Mouse (Mus musculus) kidney, postnatal 36 days (tissue): ENCODE measurements around the gene Grb2.

ENCODE experiments used
- DNase-seq, 2 experiments: peaks; one replicate each; pipeline ENCODE4 v3.0.0; 2021 to 2022; ENCODE audit warnings: mixed read lengths in 2 of 2

Gene Grb2

DNA sequence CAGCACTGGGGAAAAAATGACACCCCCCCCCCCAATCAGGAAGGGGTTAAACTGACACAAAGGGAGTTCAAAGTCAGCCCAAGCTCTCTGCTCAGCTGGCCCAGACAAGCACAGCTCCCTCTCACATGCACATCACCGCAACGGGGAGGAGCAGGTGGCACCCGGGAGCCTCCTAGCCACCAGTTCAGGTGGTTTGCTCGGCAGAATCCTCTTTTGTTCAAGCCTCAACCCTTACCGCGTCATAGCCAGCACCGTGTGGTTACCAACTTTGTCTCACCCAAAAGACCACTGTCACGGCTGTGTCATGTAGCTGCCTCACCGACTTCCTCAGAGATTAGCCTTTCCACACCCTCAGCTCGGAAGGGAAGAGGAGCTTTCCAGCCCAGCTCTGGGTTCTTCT is 65.1 kb downstream of the Grb2 start:
- DNase-seq, result no peak

DNA sequence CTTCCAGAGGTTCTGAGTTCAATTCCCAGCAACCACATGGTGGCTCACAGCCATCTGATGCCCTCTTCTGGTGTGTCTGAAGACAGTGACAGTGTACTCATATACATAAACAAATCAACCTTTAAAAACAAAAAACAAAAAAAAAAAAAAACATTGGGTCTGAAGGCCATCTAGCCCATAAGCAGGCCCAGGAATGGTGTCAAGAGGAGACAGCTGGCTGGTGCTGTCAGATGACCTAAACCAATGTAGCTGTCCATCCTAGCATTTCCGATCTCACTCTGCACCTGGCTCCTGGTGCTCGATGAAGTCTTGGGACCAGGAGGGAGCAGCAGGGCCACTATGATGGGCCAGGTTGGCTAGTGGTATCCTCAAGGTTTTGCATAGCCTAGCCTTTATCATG is 65.7 kb downstream of the Grb2 start:
- DNase-seq, result no peak

DNA sequence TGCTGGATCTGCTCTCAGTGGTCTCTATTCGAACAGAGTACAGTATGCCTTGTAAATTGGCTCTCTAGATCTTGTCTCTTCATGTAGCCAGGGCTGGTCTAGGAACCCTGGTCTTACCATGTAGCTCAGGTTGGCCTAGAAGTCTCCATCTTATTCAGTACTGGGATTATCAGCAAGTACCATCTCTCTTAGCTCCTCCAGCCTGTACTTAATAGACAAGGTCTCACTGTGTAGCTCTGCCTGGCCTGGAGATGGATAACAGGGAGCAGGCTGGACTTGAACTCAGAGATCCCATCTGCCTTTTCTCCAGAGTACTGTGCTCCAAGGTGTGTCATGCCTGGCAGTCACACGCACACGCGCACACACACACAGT is 66.7 kb downstream of the Grb2 start:
- no peak for DNase-seq

DNA sequence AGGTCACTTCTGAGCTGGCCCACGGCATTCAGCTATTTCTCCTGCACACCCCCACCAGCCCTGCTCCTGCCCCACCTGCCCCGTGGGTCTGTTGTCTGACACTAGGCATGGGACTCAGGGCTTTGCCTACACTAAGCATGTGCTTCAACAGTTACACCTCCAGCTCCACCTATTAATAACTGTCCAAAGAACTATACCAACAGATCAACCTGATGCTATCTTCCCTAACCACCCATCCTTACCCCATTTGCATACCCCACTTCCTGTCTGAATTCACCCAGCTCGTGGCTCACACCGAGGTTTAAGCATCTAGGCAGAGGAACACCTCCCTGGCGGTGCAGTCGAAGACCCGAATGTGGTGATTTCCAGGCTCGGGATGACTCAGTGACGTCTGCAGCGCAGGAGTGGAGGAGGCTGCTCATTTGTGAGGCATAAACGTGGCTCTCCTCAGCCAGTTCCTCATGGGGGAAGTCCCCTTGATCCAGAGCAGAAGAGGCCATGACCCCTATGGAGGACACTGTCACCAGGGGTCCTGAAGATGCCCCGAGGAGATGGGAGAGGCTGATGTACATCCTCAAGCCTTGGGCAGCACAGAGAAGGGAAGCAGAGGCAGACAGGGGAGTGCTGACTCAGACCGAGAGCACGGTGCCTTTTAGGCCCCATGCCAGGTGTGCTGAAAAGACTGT is 67.3 kb downstream of the Grb2 start:
- no peak for DNase-seq

DNA sequence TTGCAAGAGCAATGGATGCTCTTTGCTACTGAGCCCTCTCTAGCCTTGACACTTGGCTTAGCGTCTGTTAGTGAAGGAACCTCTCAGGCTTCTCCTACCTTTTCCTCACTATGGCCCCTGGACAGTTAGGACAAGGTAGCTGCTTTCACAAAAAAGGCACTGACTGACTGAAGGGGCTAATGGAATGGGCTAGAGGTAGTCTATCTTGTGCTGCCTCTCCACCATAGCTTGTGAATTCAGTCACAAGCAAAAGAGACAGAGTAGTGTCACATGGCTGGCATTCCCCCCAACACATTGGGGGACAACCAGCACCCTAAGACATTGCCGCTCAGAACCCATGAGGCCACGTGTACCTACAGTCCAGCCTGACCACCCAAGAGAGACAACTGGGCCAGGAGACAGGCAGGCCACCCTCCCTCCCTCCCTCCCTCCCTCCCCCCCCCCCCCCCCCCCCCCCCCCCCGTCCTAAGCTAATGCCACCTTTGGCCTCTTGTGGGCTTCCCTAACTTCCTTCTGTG is 68.0 kb downstream of the Grb2 start:
- DNase-seq, result no peak

DNA sequence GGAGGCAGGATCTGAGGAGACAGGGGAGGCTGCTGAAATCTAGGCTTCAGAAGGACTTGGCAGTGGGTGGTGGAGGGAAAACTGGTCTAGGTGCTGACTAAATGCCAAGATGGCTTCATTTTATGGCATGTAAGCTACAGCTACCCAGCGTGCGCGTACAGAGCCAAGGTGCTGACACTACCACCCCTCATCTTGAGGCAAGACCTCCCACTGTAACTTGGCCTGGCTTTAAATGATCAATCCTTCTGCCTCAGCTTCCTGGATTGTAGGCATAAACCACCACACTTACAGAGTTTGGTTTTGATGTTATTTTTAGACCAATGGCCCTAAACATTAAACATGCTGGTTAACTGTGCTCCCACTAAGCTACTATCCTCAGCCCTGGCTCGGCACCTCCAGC is 68.9 kb downstream of the Grb2 start:
- DNase-seq, result no peak

DNA sequence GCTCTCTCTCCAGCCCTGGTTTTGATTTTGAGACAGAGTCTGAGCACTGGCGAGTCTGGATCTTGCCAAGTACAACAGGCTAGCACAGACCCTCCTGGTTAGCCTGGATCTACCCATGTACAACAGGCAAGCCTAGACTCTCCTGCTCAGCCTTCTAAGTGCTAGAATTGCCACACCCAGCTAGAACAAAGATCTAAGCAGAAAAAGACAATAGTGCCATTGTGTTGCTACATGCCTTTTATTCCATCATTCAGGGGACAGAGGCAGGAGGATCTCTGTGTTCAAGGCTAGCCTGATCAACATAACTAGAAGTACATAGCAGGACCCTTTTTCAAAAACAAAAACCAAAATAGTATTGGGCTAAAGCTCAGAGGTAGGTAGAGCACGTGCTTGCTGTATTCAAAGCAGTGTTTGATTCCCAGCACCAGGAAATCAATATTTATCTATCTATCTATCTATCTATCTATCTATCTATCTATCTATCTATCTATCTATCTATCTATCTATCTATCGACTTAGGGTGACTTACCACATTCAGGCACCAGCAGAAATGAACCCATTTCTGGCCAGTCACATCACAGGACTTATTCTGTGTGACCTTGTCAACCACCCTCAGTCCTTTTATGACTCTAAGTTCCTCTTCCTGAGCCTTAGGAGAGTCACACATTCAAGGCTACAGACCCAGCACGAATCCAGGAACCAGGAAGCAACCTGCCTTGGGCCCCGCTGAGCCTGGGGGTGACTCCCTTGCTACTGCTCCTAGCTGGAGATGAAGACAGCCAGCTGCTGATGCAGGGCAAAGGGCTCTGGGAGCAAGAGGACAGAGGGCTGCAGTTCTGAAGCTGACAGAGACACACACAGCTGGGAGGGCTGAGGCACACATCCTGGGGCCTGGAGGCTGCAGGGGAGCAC is 69.6 kb downstream of the Grb2 start:
- DNase-seq, result no peak

DNA sequence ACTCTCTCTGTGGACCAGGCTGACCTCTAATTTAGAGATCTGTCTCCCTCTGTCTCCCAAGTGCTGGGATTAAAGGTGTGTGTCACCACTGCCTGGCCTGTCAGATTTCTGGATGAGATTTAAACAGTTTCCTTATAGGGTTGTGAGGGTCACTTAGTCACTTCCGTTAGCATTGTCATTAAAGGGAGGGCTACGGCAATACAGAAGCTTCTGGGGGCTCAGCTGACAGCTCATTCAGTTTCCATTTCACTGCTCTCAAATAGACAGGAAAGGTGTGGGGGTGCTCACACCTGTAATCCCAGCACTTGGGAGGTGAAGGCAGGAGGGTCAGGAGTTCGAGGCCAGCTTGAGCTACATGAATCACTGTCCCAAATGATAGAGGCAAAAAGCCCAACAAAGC is 71.4 kb downstream of the Grb2 start:
- no peak for DNase-seq

DNA sequence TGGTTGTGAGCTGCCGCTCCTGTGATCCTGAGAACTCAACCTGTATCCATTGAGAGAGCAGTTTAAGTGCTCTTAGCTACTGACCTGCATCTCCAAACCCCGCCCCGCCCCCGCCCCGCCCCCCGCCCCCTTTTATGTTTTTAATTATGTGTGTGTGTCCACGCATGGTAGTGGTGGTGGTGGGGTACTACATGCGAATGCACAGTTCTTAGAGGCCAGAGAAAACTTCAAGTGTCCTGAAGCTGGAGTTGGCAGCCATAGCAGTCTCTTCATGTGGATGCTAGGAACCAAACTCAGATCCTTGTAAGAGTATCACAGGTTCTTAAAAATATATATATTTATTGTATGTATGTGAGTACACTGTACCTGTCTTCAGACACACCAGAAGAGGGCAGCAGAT is 72.9 kb downstream of the Grb2 start:
- DNase-seq, result no peak

DNA sequence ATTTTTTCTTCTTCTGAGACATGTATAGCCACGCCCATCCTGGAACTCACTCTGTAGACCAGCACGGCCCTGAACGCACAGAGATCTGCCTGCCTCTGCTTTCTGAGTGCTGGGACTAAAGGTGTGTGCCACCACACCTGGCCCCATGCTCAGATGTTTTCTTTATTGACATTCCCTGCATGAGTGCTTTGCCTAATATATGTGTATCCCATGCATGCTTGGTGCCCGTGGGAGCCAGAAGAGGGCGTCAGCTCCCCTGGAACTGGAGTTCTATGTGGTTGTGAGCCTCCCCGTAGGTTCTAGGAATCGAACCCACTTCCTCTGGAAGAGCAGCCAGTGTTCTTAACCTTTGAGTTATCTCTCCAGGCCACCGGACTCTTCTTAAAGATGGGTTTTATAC is 73.4 kb downstream of the Grb2 start:
- no peak for DNase-seq

DNA sequence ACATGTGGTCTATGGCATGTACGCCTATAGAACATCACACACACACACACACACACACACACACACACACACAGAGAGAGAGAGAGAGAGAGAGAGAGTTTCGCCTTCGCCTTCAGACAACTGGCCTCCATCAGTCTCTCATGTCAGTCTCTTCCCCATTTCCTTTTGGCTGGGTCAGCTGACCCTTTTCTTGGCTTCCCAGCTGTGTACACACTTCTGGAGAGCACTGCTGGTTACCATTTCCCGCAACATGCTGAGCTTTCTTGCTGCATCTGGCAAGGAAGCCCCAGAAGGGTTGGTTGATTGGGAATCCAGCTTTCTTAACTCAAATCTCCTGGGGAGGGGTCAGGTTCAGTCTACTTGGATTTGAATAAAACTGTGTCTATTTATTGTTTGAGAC is 74.3 kb downstream of the Grb2 start:
- no peak for DNase-seq

DNA sequence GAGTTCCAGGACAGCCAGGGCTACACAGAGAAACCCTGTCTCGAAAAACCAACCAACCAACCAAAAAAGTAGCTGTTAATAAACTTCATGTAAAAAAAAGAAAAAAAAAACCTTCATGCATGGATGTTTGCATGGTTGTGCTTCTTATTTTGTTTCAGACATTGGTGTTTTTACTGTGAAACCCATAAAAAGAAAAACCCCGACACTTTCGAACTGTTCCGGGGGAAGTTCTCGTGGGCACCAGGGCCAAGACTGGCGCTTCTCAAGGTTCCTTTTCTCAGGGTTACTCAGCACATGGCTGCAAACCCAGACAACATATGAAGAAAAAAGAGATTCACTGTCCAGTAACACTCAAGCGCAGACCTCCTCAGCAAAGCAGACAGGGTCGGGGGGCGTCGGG is 75.5 kb downstream of the Grb2 start:
- DNase-seq, result no peak

DNA sequence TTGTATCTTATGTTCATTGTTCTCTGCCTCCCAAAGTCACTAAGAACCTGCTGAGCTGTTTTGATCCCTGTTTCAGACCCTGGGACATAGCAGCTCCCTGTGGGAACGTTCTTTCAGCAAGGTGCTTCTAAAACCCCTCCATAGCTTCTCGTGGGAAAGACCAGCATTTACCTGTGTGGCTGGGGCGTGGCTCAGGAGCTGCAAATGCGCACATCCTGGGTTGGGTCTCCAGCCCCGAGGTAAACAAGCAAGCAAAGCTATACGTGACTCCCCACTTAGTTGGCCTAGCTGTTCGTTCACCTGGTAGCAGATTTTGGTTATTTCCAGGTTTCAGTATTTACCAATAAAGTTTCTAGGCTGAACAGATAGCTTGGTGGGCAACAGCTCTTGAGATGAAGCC is 76.2 kb downstream of the Grb2 start:
- no peak for DNase-seq

DNA sequence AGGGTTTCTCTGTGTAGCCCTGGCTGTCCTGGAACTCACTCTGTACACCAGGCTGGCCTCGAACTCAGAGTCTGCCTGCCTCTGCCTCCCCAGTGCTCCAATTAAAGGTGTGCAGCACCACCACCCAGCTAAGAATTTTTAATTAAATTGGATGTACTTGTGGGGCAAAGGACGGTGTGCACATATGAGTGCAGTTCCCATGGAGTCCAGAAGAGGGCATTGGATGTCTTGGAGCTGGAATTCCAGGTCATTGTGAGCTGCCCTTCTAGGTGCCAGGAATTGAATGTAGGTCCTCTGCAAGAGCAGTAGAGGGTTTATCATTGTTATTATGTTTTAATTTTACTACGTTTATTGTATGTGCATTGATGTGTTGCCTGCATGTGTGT is 76.9 kb downstream of the Grb2 start:
- DNase-seq, result peak; percentile 68 to 78

DNA sequence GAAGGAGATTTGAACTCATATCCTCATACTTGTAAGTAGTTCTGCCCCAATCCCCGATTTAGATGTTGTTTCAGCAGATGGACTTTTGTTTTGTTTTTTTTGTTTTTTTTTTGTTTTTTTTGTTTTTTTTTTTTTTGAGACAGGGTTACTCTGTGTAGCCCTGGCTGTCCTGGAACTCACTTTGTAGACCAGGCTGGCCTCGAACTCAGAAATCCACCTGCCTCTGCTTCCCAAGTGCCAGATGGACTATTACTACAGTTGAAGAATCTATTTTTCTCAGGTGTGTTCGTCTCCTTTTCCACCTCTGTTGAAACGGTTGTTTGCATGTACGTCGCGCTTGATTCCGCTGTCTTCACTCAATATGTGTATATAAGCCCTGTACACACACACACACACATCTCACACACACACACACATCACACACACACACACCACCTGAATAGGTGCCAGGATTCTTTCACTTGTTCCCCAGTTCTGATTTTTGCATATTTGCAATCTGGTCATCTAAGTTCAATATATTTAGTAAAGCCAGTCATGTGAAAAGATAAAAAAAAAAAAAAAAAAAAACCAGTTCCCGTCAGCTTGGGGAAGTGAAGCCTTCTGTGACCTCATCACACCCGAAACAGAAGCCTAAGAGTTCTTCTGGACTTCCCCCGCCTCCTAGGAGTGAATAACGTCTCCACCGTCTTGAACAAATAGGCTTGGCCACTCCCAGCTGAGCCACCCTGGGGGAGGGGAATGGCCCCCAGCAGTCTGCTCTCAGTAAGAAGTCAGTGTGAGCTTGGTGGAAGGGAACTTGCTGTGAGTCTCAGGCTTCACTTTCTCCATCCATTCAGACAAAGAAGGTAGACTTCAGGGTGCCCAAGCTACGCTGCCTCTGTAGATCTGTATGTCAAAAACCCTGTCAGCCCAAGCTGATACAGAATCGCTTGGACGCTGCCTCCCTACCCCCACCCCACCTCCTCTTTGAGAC is 77.6 kb downstream of the Grb2 start:
- peak; percentile 43 to 51 for DNase-seq

DNA sequence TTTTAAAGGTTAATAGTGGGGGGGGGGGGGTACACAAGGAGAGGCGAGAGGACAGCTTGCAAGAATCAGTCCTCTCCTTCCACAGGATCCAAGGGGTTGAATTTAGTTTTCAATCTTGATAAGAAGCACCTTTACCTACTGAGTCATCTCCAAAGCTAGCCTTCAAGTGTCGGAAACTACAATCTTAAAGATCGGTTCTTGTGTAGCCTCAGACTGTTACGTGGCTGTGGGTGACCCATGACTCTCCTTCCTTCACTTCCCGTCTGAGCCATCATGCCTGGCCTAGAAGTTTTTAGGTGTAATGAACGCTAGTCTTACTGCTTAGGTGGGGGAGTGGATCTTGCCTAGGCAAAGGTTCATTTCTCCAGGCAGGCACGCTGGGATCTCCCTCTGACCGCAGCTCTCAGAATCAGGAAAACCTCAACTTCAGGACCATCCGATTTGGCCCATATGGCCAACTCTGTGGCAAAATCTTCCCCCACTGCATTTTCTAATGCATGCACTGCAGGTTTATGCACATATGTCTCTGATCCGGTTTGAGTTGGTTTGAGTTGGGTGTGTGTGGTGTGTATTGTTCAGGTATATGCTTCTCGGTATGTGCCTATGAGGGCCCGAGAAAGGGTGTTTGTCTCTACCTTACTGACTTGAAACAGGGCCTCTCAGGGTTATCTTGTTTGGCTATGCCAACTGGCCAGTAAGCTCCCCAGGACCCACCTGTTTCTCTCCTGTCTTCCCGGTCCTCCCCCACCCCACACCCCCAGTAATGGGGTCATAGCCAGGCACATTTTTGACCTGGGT is 78.5 kb downstream of the Grb2 start:
- DNase-seq, result no peak

DNA sequence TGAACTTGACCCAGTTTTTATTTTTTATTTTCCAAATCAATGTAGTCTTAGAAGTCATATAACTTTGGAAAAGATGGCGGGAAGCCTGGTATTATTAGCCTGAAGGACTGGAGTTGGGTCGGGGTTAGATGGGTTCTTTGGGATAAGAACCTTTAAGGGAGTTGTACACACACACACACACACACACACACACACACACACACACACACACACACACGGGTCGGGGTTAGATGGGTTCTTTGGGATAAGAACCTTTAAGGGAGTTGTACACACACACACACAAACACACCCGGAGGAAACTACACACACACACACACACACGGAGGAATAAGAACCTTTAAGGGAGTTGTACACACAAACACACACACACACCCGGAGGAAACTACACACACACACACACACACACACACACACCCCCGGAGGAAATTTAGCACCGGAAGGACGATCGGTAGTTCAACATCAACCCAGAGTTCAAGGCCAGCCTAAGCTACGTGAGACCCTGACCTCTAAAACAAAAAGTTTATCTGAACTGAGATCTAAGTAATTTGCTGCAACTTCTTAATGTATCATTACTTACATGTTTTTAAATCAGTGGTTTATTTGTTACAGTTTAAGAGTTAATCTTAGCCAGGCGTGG is 79.8 kb downstream of the Grb2 start:
- DNase-seq, result no peak

DNA sequence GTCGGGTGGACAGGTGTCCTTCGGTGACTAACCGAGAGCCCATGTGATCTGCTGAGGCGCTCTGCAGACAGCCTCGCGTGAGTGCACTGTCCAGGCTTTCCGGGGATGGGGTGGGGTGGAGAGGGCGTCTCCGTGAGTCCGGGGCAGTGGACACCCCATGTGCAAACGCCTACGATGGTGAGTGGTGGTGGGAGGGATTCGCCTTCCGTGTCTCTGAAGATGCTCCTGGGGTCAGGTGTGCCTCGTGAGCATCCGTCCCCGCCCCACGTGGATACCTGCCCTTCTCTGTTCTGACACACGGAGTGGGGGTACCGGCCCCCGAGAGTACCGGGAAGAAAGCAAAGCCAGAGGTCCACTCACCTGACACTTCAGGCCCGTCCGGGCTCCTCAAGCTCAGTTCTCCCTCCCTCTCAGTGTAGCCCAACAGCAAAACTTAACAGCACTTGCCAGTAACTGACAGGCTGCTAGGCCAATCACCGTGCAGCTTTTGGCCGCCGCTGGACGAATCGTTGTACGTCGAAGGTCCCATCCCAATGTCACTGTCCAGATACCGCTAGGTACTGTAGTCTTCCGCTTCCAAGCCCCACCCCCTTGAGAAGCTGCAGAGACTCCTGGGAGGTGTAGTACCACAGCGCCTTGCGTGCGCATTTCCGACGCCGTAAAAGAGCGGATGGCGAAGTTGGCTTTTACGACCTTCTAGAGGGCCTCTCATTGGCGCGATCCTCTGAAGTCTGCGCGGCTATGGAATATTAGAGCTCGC is 80.5 kb downstream of the Grb2 start, which contains the start of gene Slc25a19:
Gene Slc25a19, minus strand, starts transcription at position 591 of the 760 bp plus-strand sequence.
- DNase-seq, result peak; percentile 100

DNA sequence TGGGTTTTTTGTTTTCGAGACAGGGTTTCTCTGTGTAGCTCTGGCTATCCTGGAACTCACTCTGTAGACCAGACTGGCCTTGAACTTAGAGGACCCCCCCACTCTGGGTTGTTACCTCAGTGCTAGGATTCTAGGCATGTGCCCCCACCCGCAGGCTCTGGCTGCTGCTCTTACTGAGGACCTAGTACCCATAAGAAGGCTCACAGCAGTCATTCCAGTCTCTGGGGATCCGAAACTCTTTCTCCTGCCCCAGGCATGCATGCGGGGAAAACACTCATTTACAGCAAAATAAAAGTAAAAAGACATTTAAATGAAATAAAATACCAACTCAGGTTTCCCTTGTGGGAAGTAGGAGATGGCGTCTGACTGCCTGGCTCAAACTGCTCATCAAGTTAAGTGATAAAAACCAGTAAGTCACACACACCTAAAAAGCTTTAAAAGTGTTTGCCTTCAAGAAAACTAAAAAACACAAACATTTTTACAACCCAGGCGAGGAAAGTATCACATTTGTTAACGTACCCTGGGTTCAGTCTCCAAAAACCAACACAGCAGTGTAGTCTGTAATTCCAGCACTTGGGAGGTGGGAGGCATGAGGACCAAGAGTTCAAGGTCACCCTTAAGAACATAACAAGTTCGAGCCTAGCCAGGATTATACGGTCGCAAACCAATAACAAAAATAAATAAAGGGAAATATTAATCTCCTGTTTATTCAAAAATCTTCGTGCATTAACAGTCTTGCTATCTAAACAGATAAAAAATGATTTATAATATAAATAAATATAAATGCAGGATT is 81.4 kb downstream of the Grb2 start:
- DNase-seq, result no peak

DNA sequence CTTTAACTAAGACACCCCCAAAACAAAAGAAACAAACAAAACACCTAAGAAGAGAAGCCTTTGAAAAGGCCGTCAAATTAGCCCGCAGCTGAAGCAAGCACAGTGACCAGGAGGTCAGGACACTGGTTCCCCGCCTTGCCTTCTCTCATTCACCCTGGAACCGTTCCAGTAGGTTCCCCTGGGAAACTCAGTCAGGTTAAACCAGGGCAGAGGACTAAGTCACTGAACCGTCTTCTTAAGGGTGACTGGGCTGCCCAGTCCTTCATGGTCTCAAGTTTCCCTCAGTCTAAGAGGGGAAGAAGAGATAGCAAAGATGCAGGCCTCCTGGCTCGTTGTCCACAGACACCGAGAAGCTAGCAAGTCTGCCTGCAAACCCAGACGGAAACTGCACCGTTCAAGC is 82.5 kb downstream of the Grb2 start:
- DNase-seq, result peak; percentile 85 to 94
